Mouse (Mus musculus) embryonic fibroblast, embryonic 13.5 days (primary cell): ENCODE measurements at regions not wholly inside any gene's neighbourhood (a gene's known extent, or its start where the extent isn't known, plus 50 kb on each side); places are given as distances from the start of the nearest gene placed in this dataset.

Source experiments
- CTCF ChIP-seq: IDR thresholded peaks from 2 replicates; pipeline ENCODE4 v1.5.1; 2011; ENCODE audit warnings: mild to moderate bottlenecking, control low read depth, low read length, moderate library complexity, borderline replicate concordance; ENCODE audit not compliant: insufficient read depth
- POLR2A ChIP-seq: IDR thresholded peaks from 2 replicates; pipeline ENCODE4 v1.6.1; 2011; ENCODE audit warnings: low read depth, mild to moderate bottlenecking, control low read depth, low read length, moderate library complexity

DNA sequence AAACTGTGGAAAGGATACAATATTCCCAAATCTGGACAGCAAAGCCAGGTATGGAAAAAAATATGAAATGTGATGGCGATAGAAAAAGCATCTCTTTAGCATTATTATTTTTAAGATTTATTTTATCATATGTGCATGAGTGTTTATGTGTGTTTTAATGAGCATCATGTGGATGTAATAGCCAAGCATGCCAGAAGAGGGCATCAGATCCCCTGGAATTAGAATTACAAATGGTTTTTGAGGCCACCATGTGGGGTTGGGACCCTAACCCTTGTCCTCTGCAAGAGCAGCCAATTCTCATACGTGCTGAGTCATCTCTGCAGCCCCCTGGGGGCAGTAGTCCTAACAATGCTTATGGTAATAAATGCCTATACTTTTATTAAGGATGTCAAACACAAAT is 111.4 kb upstream of the Vstm2b start:
- no peak for TF ChIP-seq CTCF
- no peak for TF ChIP-seq POLR2A
